Mouse (Mus musculus): ENCODE data around the gene Cdh4. TPM values are rescaled to one million over a fixed set of nuclear protein-coding genes. Genes with fewer than 3 reads are reported as not detected.

Gene Cdh4
- polyA plus RNA-seq, 1 experiment from 2014 or later = 3.0 TPM

GRCm38 (mm10) chr2:179721534-179722516 is 279.6 kb downstream of the Cdh4 start:
- Histone ChIP-seq H3K4me1 (replicated peaks; ENCODE audit: control insufficient read depth, insufficient read depth, low read length) (no peaks in the 10 kb centered on the region), H3K9me3 (ENCODE audit: control insufficient read depth) (no peaks in the 10 kb centered on the region), H3K36me3 (ENCODE audit: control insufficient read depth, insufficient read depth) (no peaks in the 10 kb centered on the region), H3K27me3 (replicated peaks; ENCODE audit: control insufficient read depth, insufficient read depth, low read length) (no peaks in the 10 kb centered on the region), H3K27ac (ENCODE audit: low read depth, low read length) (no peak overlapping the region), H3K9ac (ENCODE audit: low read depth, low read length) (no peak overlapping the region), H3K4me2 (replicated peaks; ENCODE audit: low read depth) (no peak overlapping the region), H3K4me3 (ENCODE audit: low read depth, low read length) (no peak overlapping the region)
- no peak for ATAC-seq
- WGBS = 58% methylated on average over 18 of the region's 18 CpGs
- 0 out of 2 replicates have a peak, but pooled peaks have one; percentile 4 for TF ChIP-seq CTCF (IDR thresholded peaks at IDR 0.05; ENCODE audit: low read depth)

GRCm38 (mm10) chr2:179722776-179723386 is 280.6 kb downstream of the Cdh4 start:
- Histone ChIP-seq H3K27me3 (replicated peaks; ENCODE audit: control insufficient read depth, insufficient read depth, low read length) (no peaks in the 10 kb centered on the region), H3K36me3 (ENCODE audit: control insufficient read depth, insufficient read depth) (no peaks in the 10 kb centered on the region), H3K9me3 (ENCODE audit: control insufficient read depth) (no peaks in the 10 kb centered on the region), H3K27ac (ENCODE audit: low read depth, low read length) (no peak overlapping the region), H3K4me3 (ENCODE audit: low read depth, low read length) (no peak overlapping the region), H3K4me2 (replicated peaks; ENCODE audit: low read depth) (no peak overlapping the region), H3K4me1 (replicated peaks; ENCODE audit: control insufficient read depth, insufficient read depth, low read length) (no peaks in the 10 kb centered on the region), H3K9ac (ENCODE audit: low read depth, low read length) (no peak overlapping the region)
- WGBS = 71% methylated on average over 4 of the region's 4 CpGs
- peak; percentile 56 for TF ChIP-seq CTCF (IDR thresholded peaks at IDR 0.05; ENCODE audit: low read depth)
- no peak for ATAC-seq

- no peak overlapping the region for H3K27ac ChIP-seq (ENCODE audit: low read depth, low read length)
Observed at GRCm38 (mm10) chr2:179723401-179723800, 281.2 kb downstream of the Cdh4 start.

GRCm38 (mm10) chr2:179729002-179729401 is 286.8 kb downstream of the Cdh4 start:
- no peak overlapping the region for H3K4me3 ChIP-seq (ENCODE audit: low read depth, low read length)
- peak; percentile 65 for TF ChIP-seq CTCF (IDR thresholded peaks at IDR 0.05; ENCODE audit: low read depth)
- no peaks in the 10 kb centered on the region for H3K36me3 ChIP-seq (ENCODE audit: control insufficient read depth, insufficient read depth)
- ATAC-seq = no peak
- H3K4me2 ChIP-seq (replicated peaks; ENCODE audit: low read depth) = no peak overlapping the region
- no peaks in the 10 kb centered on the region for H3K4me1 ChIP-seq (replicated peaks; ENCODE audit: control insufficient read depth, insufficient read depth, low read length)
- WGBS = 52% methylated on average over 8 of the region's 8 CpGs
- no peaks in the 10 kb centered on the region for H3K27me3 ChIP-seq (replicated peaks; ENCODE audit: control insufficient read depth, insufficient read depth, low read length)
- no peak overlapping the region for H3K27ac ChIP-seq (ENCODE audit: low read depth, low read length)
- H3K9me3 ChIP-seq (ENCODE audit: control insufficient read depth) = no peaks in the 10 kb centered on the region
- no peak overlapping the region for H3K9ac ChIP-seq (ENCODE audit: low read depth, low read length)

More at GRCm38 (mm10) chr2:179723401-179723800, 281.2 kb downstream of the Cdh4 start:
- Histone ChIP-seq H3K4me2 (replicated peaks; ENCODE audit: low read depth) (no peak overlapping the region), H3K36me3 (ENCODE audit: control insufficient read depth, insufficient read depth) (no peaks in the 10 kb centered on the region), H3K27me3 (replicated peaks; ENCODE audit: control insufficient read depth, insufficient read depth, low read length) (no peaks in the 10 kb centered on the region), H3K4me1 (replicated peaks; ENCODE audit: control insufficient read depth, insufficient read depth, low read length) (no peaks in the 10 kb centered on the region), H3K4me3 (ENCODE audit: low read depth, low read length) (no peak overlapping the region), H3K9ac (ENCODE audit: low read depth, low read length) (no peak overlapping the region), H3K9me3 (ENCODE audit: control insufficient read depth) (no peaks in the 10 kb centered on the region)
- TF ChIP-seq CTCF (IDR thresholded peaks at IDR 0.05; ENCODE audit: low read depth) = no peak
- 91% methylated on average over 8 of the region's 8 CpGs for WGBS
- ATAC-seq = no peak

- Histone ChIP-seq H3K36me3 (ENCODE audit: control insufficient read depth, insufficient read depth) (no peaks in the 10 kb centered on the region), H3K27ac (ENCODE audit: low read depth, low read length) (no peak overlapping the region), H3K4me2 (replicated peaks; ENCODE audit: low read depth) (no peak overlapping the region), H3K9ac (ENCODE audit: low read depth, low read length) (no peak overlapping the region), H3K4me1 (replicated peaks; ENCODE audit: control insufficient read depth, insufficient read depth, low read length) (no peaks in the 10 kb centered on the region), H3K27me3 (replicated peaks; ENCODE audit: control insufficient read depth, insufficient read depth, low read length) (no peaks in the 10 kb centered on the region), H3K9me3 (ENCODE audit: control insufficient read depth) (no peaks in the 10 kb centered on the region), H3K4me3 (ENCODE audit: low read depth, low read length) (no peak overlapping the region)
- 84% methylated on average over 4 of the region's 4 CpGs for WGBS
- TF ChIP-seq CTCF (IDR thresholded peaks at IDR 0.05; ENCODE audit: low read depth) = no peak
- no peak for ATAC-seq
Observed at GRCm38 (mm10) chr2:179729802-179730201, 287.6 kb downstream of the Cdh4 start.

- no peak for TF ChIP-seq CTCF (IDR thresholded peaks at IDR 0.05; ENCODE audit: low read depth)
- no peaks in the 10 kb centered on the region for H3K9me3 ChIP-seq (ENCODE audit: control insufficient read depth)
- no peaks in the 10 kb centered on the region for H3K36me3 ChIP-seq (ENCODE audit: control insufficient read depth, insufficient read depth)
- ATAC-seq = no peak
- H3K4me2 ChIP-seq (replicated peaks; ENCODE audit: low read depth) = no peak overlapping the region
- no peaks in the 10 kb centered on the region for H3K27me3 ChIP-seq (replicated peaks; ENCODE audit: control insufficient read depth, insufficient read depth, low read length)
- no peaks in the 10 kb centered on the region for H3K4me1 ChIP-seq (replicated peaks; ENCODE audit: control insufficient read depth, insufficient read depth, low read length)
- H3K4me3 ChIP-seq (ENCODE audit: low read depth, low read length) = no peak overlapping the region
- WGBS = 49% methylated on average over 16 of the region's 16 CpGs
- H3K27ac ChIP-seq (ENCODE audit: low read depth, low read length) = no peak overlapping the region
- H3K9ac ChIP-seq (ENCODE audit: low read depth, low read length) = no peak overlapping the region
Observed at GRCm38 (mm10) chr2:179733141-179733831, 291.1 kb downstream of the Cdh4 start.

Measured in intestine, postnatal 0 days (tissue).